Mouse (Mus musculus) heart, postnatal 0 days (tissue): ENCODE results near the gene Ptbp1. TPM values are rescaled to one million over a fixed set of nuclear protein-coding genes. Genes with fewer than 3 reads are reported as not detected.

Experiments
- ATAC-seq: fragments of 200-750 bp; cut with Nextera tagmentation; 2 replicates; pipeline ENCODE4 v1.8.0; 2017; ENCODE audit warnings: low read depth, moderate number of reproducible peaks, moderate library complexity; ENCODE audit not compliant: insufficient read depth
- DNase-seq: peaks from one replicate; pipeline ENCODE4 v3.0.0-alpha.2; 2016; ENCODE audit warnings: low spot score
- H3K27ac ChIP-seq: fragments of 300-500 bp; sonication (generic); 2 replicates; pipeline ENCODE4 v1.5.1; 2014; ENCODE audit warnings: low read depth, mild to moderate bottlenecking
- H3K27me3 ChIP-seq: fragments of 300-500 bp; sonication (generic); 2 replicates; pipeline ENCODE4 v1.6.1; 2014; ENCODE audit warnings: low read length, mixed read lengths; ENCODE audit not compliant: control insufficient read depth, insufficient read depth
- H3K36me3 ChIP-seq: fragments of 300-500 bp; sonication (generic); replicated peaks from 2 replicates; pipeline ENCODE4 v1.6.1; 2014; ENCODE audit warnings: low read length, mixed read lengths; ENCODE audit not compliant: control insufficient read depth, insufficient read depth
- H3K4me1 ChIP-seq: fragments of 300-500 bp; sonication (generic); 2 replicates; pipeline ENCODE4 v1.6.1; 2014; ENCODE audit warnings: antibody characterized with exemption; ENCODE audit not compliant: control insufficient read depth, insufficient read depth
- H3K4me2 ChIP-seq: fragments of 300-500 bp; sonication (generic); 2 replicates; pipeline ENCODE4 v1.6.1; 2014; ENCODE audit warnings: low read depth, mild to moderate bottlenecking, low read length, moderate library complexity
- H3K4me3 ChIP-seq: fragments of 300-500 bp; sonication (generic); 2 replicates; pipeline ENCODE4 v1.5.1; 2014; ENCODE audit warnings: low read depth, low read length
- H3K9ac ChIP-seq: fragments of 300-500 bp; sonication (generic); replicated peaks from 2 replicates; pipeline ENCODE4 v1.6.1; 2014; ENCODE audit warnings: low read depth, low read length, mixed read lengths
- H3K9me3 ChIP-seq: fragments of 300-500 bp; sonication (generic); replicated peaks from 2 replicates; pipeline ENCODE4 v1.6.1; 2016; ENCODE audit warnings: low read length; ENCODE audit not compliant: control insufficient read depth
- CTCF ChIP-seq: IDR thresholded peaks from 2 replicates; pipeline ENCODE4 v1.5.1; 2016; ENCODE audit warnings: antibody characterized with exemption, control low read depth, low read depth
- EP300 ChIP-seq: IDR thresholded peaks from 2 replicates; pipeline ENCODE4 v1.6.1; 2016; ENCODE audit warnings: antibody characterized with exemption, low read depth
- WGBS: fragments of 180-500 bp; shearing (Covaris S2); extraction: QIAGEN DNeasy Blood & Tissue Kit; methylation state at CpG from one replicate; pipeline ENCODE4 v1.1.7; 2014; 5-methylcytosine and 5-hydroxymethylcytosine counted together
- microRNA-seq: library from miRNA; unstranded; fragments of <30 nt; microRNA quantifications from one replicate; pipeline ENCODE4, GENCODE M21; 2016
- polyA plus RNA-seq: library from polyadenylated mRNA; unstranded; fragments of >200 nt; fragmentation: Nextera tagmentation; extraction: Ambion mirVana; gene quantifications from 2 replicates; pipeline ENCODE4 v1.2.1, GENCODE M21; 2015
- total RNA-seq: library from RNA; depleted of rRNA; stranded (reverse); fragments of >200 nt; gene quantifications from 2 replicates; pipeline ENCODE4 v1.2.3, GENCODE M21; 2014; ENCODE audit warnings: low replicate concordance; rRNA removed

Gene Ptbp1
- total and polyA plus RNA-seq, 2 experiments from 2014 or later: 40.4 to 186 TPM

GRCm38 (mm10) chr10:79912412-79912811 lies 58.2 kb downstream of the Ptbp1 start:
- Histone ChIP-seq H3K27me3 (peaks cover 1% of the 10 kb centered on the region), H3K4me3 (no peak overlapping the region), H3K4me2 (no peak overlapping the region), H3K9ac (no peak overlapping the region), H3K36me3 (peaks cover 20% of the 10 kb centered on the region), H3K4me1 (peaks cover 27% of the 10 kb centered on the region), H3K27ac (no peak overlapping the region), H3K9me3 (no peaks in the 10 kb centered on the region)
- 70% methylated on average over 20 of the region's 20 CpGs for WGBS
- TF ChIP-seq CTCF (no peak), EP300 (no peak)
- ATAC-seq: no peak
- no peak for DNase-seq

Small RNA genes lying within 50 kb of the gene (microRNA-seq; reads per million reads assigned to microRNA genes)
- not detected for gene Mir6910

Other genes with a start within 250 kb of the Ptbp1 start
Only the 30 nearest of the 33 such genes appear.
- not detected in 2 replicates for gene Madcam1, start 189.9 kb upstream of the Ptbp1 start, total RNA-seq
- gene Madcam1, start 189.9 kb upstream of the Ptbp1 start, polyA plus RNA-seq: 1.3 and 1.4 TPM in 2 replicates
- 19.7 and 28.3 TPM in 2 replicates for gene Tpgs1, start 185.1 kb upstream of the Ptbp1 start, total RNA-seq
- 43.6 and 45.3 TPM in 2 replicates for gene Tpgs1, start 185.1 kb upstream of the Ptbp1 start, polyA plus RNA-seq
- gene Cdc34, start 172.2 kb upstream of the Ptbp1 start, total RNA-seq: 162 and 183 TPM in 2 replicates
- gene Cdc34, start 172.2 kb upstream of the Ptbp1 start, polyA plus RNA-seq: 115 and 120 TPM in 2 replicates
- 2.4 and 2.5 TPM in 2 replicates for gene Gzmm, start 165.4 kb upstream of the Ptbp1 start, total RNA-seq
- 2.1 and 2.8 TPM in 2 replicates for gene Gzmm, start 165.4 kb upstream of the Ptbp1 start, polyA plus RNA-seq
- gene Bsg, start 149.9 kb upstream of the Ptbp1 start, total RNA-seq: 1,449 and 1,606 TPM in 2 replicates
- 1,256 and 1,260 TPM in 2 replicates for gene Bsg, start 149.9 kb upstream of the Ptbp1 start, polyA plus RNA-seq
- 3.5 and 5.5 TPM in 2 replicates for gene Hcn2, start 137.8 kb upstream of the Ptbp1 start, total RNA-seq
- 0.40 and 0.45 TPM in 2 replicates for gene Hcn2, start 137.8 kb upstream of the Ptbp1 start, polyA plus RNA-seq
- gene Polrmt, start 107.8 kb upstream of the Ptbp1 start, total RNA-seq: 36.9 and 56.2 TPM in 2 replicates
- gene Polrmt, start 107.8 kb upstream of the Ptbp1 start, polyA plus RNA-seq: 25.1 and 26.3 TPM in 2 replicates
- gene Fgf22, start 99.4 kb upstream of the Ptbp1 start, total RNA-seq: not detected in 2 replicates
- gene Fgf22, start 99.4 kb upstream of the Ptbp1 start, polyA plus RNA-seq: 0.14 TPM in 1 of 2 replicates, not detected in the other
- gene Rnf126, start 87.5 kb upstream of the Ptbp1 start, total RNA-seq: 38.6 and 67.5 TPM in 2 replicates
- gene Rnf126, start 87.5 kb upstream of the Ptbp1 start, polyA plus RNA-seq: 35.9 and 37.6 TPM in 2 replicates
- 21.4 and 28.0 TPM in 2 replicates for gene Fstl3, start 77.2 kb upstream of the Ptbp1 start, total RNA-seq
- gene Fstl3, start 77.2 kb upstream of the Ptbp1 start, polyA plus RNA-seq: 13.2 and 13.7 TPM in 2 replicates
- gene Prss57, start 63.5 kb upstream of the Ptbp1 start, total RNA-seq: 1.3 and 1.4 TPM in 2 replicates
- gene Prss57, start 63.5 kb upstream of the Ptbp1 start, polyA plus RNA-seq: not detected in 2 replicates
- 31.2 and 52.3 TPM in 2 replicates for gene Palm, start 60.9 kb upstream of the Ptbp1 start, total RNA-seq
- 39.8 and 44.0 TPM in 2 replicates for gene Palm, start 60.9 kb upstream of the Ptbp1 start, polyA plus RNA-seq
- gene Misp, start 33.4 kb upstream of the Ptbp1 start, total RNA-seq: not detected in 2 replicates
- 0.08 and 0.41 TPM in 2 replicates for gene Misp, start 33.4 kb upstream of the Ptbp1 start, polyA plus RNA-seq
- not detected in 2 replicates for gene Prtn3, start 20.0 kb downstream of the Ptbp1 start, total RNA-seq
- 0.70 and 0.74 TPM in 2 replicates for gene Prtn3, start 20.0 kb downstream of the Ptbp1 start, polyA plus RNA-seq
- 3.2 and 5.9 TPM in 2 replicates for gene Plppr3, start 20.2 kb downstream of the Ptbp1 start, total RNA-seq
- 2.5 and 3.0 TPM in 2 replicates for gene Plppr3, start 20.2 kb downstream of the Ptbp1 start, polyA plus RNA-seq
- gene Elane, start 31.8 kb downstream of the Ptbp1 start, total RNA-seq: not detected in 2 replicates
- not detected in 2 replicates for gene Elane, start 31.8 kb downstream of the Ptbp1 start, polyA plus RNA-seq
- gene Cfd, start 36.4 kb downstream of the Ptbp1 start, total RNA-seq: 0.19 TPM in 1 of 2 replicates, not detected in the other
- gene Cfd, start 36.4 kb downstream of the Ptbp1 start, polyA plus RNA-seq: 0.22 TPM in 1 of 2 replicates, not detected in the other
- gene Med16, start 54.5 kb downstream of the Ptbp1 start, total RNA-seq: 64.7 and 77.6 TPM in 2 replicates
- 30.9 and 36.2 TPM in 2 replicates for gene Med16, start 54.5 kb downstream of the Ptbp1 start, polyA plus RNA-seq
- not detected in 2 replicates for gene Gm26602, start 56.4 kb downstream of the Ptbp1 start, total RNA-seq
- 4.0 and 6.0 TPM in 2 replicates for gene Gm26602, start 56.4 kb downstream of the Ptbp1 start, polyA plus RNA-seq
- gene Kiss1r, start 62.5 kb downstream of the Ptbp1 start, total RNA-seq: not detected in 2 replicates
- gene Kiss1r, start 62.5 kb downstream of the Ptbp1 start, polyA plus RNA-seq: 0.45 and 0.57 TPM in 2 replicates
- gene R3hdm4, start 66.8 kb downstream of the Ptbp1 start, total RNA-seq: 40.9 and 58.4 TPM in 2 replicates
- 104 and 107 TPM in 2 replicates for gene R3hdm4, start 66.8 kb downstream of the Ptbp1 start, polyA plus RNA-seq
- 5.3 and 5.6 TPM in 2 replicates for gene Arid3a, start 72.6 kb downstream of the Ptbp1 start, total RNA-seq
- gene Arid3a, start 72.6 kb downstream of the Ptbp1 start, polyA plus RNA-seq: 0.65 and 0.77 TPM in 2 replicates
- 29.3 and 51.5 TPM in 2 replicates for gene Wdr18, start 105.7 kb downstream of the Ptbp1 start, total RNA-seq
- 54.3 and 58.4 TPM in 2 replicates for gene Wdr18, start 105.7 kb downstream of the Ptbp1 start, polyA plus RNA-seq
- not detected in 2 replicates for gene Grin3b, start 116.3 kb downstream of the Ptbp1 start, total RNA-seq
- gene Grin3b, start 116.3 kb downstream of the Ptbp1 start, polyA plus RNA-seq: 0.29 and 0.34 TPM in 2 replicates
- gene Tmem259, start 129.9 kb downstream of the Ptbp1 start, total RNA-seq: 162 and 182 TPM in 2 replicates
- gene Tmem259, start 129.9 kb downstream of the Ptbp1 start, polyA plus RNA-seq: 18.0 and 18.1 TPM in 2 replicates
- gene Cnn2, start 134.2 kb downstream of the Ptbp1 start, total RNA-seq: 142 and 158 TPM in 2 replicates
- gene Cnn2, start 134.2 kb downstream of the Ptbp1 start, polyA plus RNA-seq: 126 and 149 TPM in 2 replicates
- 10.4 and 11.4 TPM in 2 replicates for gene Abca7, start 142.1 kb downstream of the Ptbp1 start, total RNA-seq
- gene Abca7, start 142.1 kb downstream of the Ptbp1 start, polyA plus RNA-seq: 1.9 TPM in 2 replicates
- 3.9 and 11.0 TPM in 2 replicates for gene Arhgap45, start 162.2 kb downstream of the Ptbp1 start, total RNA-seq
- 1.9 TPM in 2 replicates for gene Arhgap45, start 162.2 kb downstream of the Ptbp1 start, polyA plus RNA-seq
- 70.6 and 106 TPM in 2 replicates for gene Polr2e, start 185.4 kb downstream of the Ptbp1 start, total RNA-seq
- 120 and 123 TPM in 2 replicates for gene Polr2e, start 185.4 kb downstream of the Ptbp1 start, polyA plus RNA-seq
- 490 and 500 TPM in 2 replicates for gene Gpx4, start 192.7 kb downstream of the Ptbp1 start, total RNA-seq
- 874 and 900 TPM in 2 replicates for gene Gpx4, start 192.7 kb downstream of the Ptbp1 start, polyA plus RNA-seq